Comparison of ENCODE assay signal across 10 mouse cellular contexts in genomic region chr8:114591296-114592280, GRCm38 (mm10).
A peak's percentile ranks its signal among the peaks of the same experiment; 100 is the strongest.
DNase-seq lines count a peak whose midpoint lies in the region; ATAC-seq lines count a peak whose summit lies in the region.
"Had no signal": no experiment of that assay in that cellular context is flagged by ENCODE, and none has a peak within 500 bp of the region (broad histone marks: within the 10 kb centered on the region; RNA-seq: fewer than 3 reads in every experiment).

No protein-coding gene starts in this region.

- peak; percentile 9 to 61 for DNase-seq in urinary bladder, postnatal 36 days (ENCODE audit: low spot score in 2 of 2)
- no peak for DNase-seq in urinary bladder, adult 2 months (ENCODE audit: low spot score)
- peak; percentile 41 for DNase-seq in heart, adult 8-10 months (ENCODE audit: low spot score)
- DNase-seq in layer of hippocampus, postnatal 25 days (ENCODE audit: extremely low spot score in 1 of 2, low spot score in 1 of 2), result peak; percentile 44 to 61
- DNase-seq in lung, postnatal 4 days, result peak; percentile 34 to 79
- DNase-seq in right cerebral cortex, postnatal 36 days (ENCODE audit: low spot score in 2 of 2), result peak; percentile 29 to 48
- no peak for DNase-seq in T-cell, adult 2 months (ENCODE audit: low spot score)

- H3K9ac ChIP-seq in embryonic facial prominence, embryonic 13.5 days, result no peak overlapping the region

- peaks cover 16% of the 10 kb centered on the region; the same call in 1 of the 2 replicates for H3K27me3 ChIP-seq in embryonic facial prominence, embryonic 13.5 days
- H3K27me3 ChIP-seq: Patski had no signal

- no peak for ATAC-seq in embryonic facial prominence, embryonic 13.5 days (ENCODE audit: insufficient number of reproducible peaks, insufficient read depth, low FRiP score, low TSS enrichment, low read depth)
- ATAC-seq: Patski had no signal

- peaks cover 6% of the 10 kb centered on the region; the same call in 1 of the 2 replicates for H3K9me3 ChIP-seq in embryonic facial prominence, embryonic 13.5 days

- 24% methylated on average over 26 of the region's 26 CpGs for WGBS in embryonic facial prominence, embryonic 13.5 days

- no peak overlapping the region for H3K27ac ChIP-seq in embryonic facial prominence, embryonic 13.5 days
- H3K27ac ChIP-seq: kidney, postnatal 0 days had no signal

- H3K4me2 ChIP-seq in embryonic facial prominence, embryonic 13.5 days, result peak overlapping the region; percentile 50

- H3K4me1 ChIP-seq in embryonic facial prominence, embryonic 13.5 days, result peaks cover 15% of the 10 kb centered on the region

- H3K36me3 ChIP-seq in embryonic facial prominence, embryonic 13.5 days, result no peaks in the 10 kb centered on the region

- peak overlapping the region; percentile 23; the same call in 1 of the 2 replicates for H3K4me3 ChIP-seq in embryonic facial prominence, embryonic 13.5 days

Comparison
In these comparisons a context has a peak if more than half of its experiments do, and no peak if none do; other contexts are left out.
1. DNase-seq: peak in urinary bladder, postnatal 36 days (2 of 2), heart, adult 8-10 months (single experiment), layer of hippocampus, postnatal 25 days (2 of 2), lung, postnatal 4 days (2 of 2) and right cerebral cortex, postnatal 36 days (2 of 2); none in urinary bladder, adult 2 months (single experiment) and T-cell, adult 2 months (single experiment).